Mouse (Mus musculus) kidney, adult 2 months (tissue): ENCODE data around the gene Pfpl.

Experiments
- CTCF ChIP-seq: fragments of 200-500 bp; conservative IDR thresholded peaks from 2 replicates; pipeline ENCODE4 v1.5.1; 2011; ENCODE audit warnings: low read depth, mild to moderate bottlenecking, control low read depth, low read length, moderate library complexity, mixed read lengths; ENCODE audit not compliant: insufficient read depth, insufficient read length
- POLR2A ChIP-seq: fragments of 200-500 bp; IDR thresholded peaks from one replicate; pipeline ENCODE4 v1.6.1; 2011; ENCODE audit warnings: low read depth, low read length, control low read depth

DNA sequence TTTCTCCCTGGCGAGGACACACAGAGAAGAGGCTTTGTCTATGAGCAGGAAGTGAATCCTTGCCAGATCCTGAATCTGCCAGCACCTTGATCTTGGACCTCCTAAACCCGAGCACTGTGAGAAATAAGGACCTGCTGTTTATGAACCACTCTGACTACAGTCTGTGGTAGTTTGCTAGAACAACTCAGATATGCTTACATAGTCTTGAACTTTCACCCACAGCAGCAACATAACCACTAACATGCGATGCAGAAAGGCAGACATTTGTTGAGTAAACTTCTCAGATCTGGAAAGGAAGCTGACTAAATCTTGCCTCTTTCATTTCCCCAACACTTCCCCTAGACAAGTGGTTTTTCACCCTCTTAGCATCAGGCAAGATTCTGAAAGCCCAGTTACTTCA, 44.2 kb downstream of the Pfpl start:
- TF ChIP-seq POLR2A (no peak), CTCF (no peak)
